Mouse (Mus musculus) myocyte (in vitro differentiated cells): ENCODE results near the gene Phex. TPM values are rescaled to one million over a fixed set of nuclear protein-coding genes. Genes with fewer than 3 reads are reported as not detected.

Experiments
- H3K27me3 ChIP-seq: one replicate; pipeline ENCODE4 v1.6.1; 2011; ENCODE audit not compliant: control insufficient read depth, insufficient read depth, insufficient read length
- H3K36me3 ChIP-seq: one replicate; pipeline ENCODE4 v1.6.1; 2011; ENCODE audit not compliant: control insufficient read depth, insufficient read depth
- H3K4me2 ChIP-seq: one replicate; pipeline ENCODE4 v1.6.1; 2011; ENCODE audit warnings: low read depth, control low read depth
- H3K4me3 ChIP-seq: one replicate; pipeline ENCODE4 v1.5.1; 2011; ENCODE audit warnings: mild to moderate bottlenecking, control low read depth, moderate library complexity
- H3K79me2 ChIP-seq: one replicate; pipeline ENCODE4 v1.6.1; 2011; ENCODE audit not compliant: control insufficient read depth, insufficient read depth
- H3ac ChIP-seq: one replicate; pipeline ENCODE4 v1.6.1; 2011; ENCODE audit not compliant: control insufficient read depth, insufficient read length
- CEBPB ChIP-seq: IDR thresholded peaks from 2 replicates; pipeline ENCODE4 v1.6.1; 2011; ENCODE audit warnings: mild to moderate bottlenecking, moderate library complexity; ENCODE audit not compliant: poor library complexity, insufficient read depth, severe bottlenecking
- E2F4 ChIP-seq: IDR thresholded peaks from one replicate; pipeline ENCODE4 v1.6.1; 2011; ENCODE audit warnings: mild to moderate bottlenecking, control low read depth, moderate library complexity; ENCODE audit not compliant: insufficient read depth
- MAX ChIP-seq: IDR thresholded peaks from one replicate; pipeline ENCODE4 v1.6.1; 2011; ENCODE audit warnings: low read depth, mild to moderate bottlenecking, control low read depth
- MYOD1 ChIP-seq, 3 experiments: IDR thresholded peaks; one replicate each; pipeline ENCODE4 v1.6.1; 2011; ENCODE audit warnings: control low read depth in 2 of 3, low read depth in 2 of 3, mild to moderate bottlenecking in 2 of 3, moderate library complexity in 1 of 3; ENCODE audit not compliant: insufficient read length in 2 of 3, control insufficient read depth in 1 of 3
- MYOG ChIP-seq, 3 experiments: IDR thresholded peaks; one replicate each; pipeline ENCODE4 v1.6.1; 2011; ENCODE audit warnings: control low read depth in 2 of 3, low read depth in 2 of 3, mild to moderate bottlenecking in 2 of 3; ENCODE audit not compliant: insufficient read length in 2 of 3, control insufficient read depth in 1 of 3, insufficient read depth in 1 of 3
- POLR2A ChIP-seq: IDR thresholded peaks from one replicate; pipeline ENCODE4 v1.6.1; 2011; ENCODE audit warnings: low read depth, mild to moderate bottlenecking, control low read depth, moderate library complexity; ENCODE audit not compliant: insufficient read length
- POLR2AphosphoS2 ChIP-seq: IDR thresholded peaks from one replicate; pipeline ENCODE4 v1.6.1; 2011; ENCODE audit warnings: low read depth, control low read depth; ENCODE audit not compliant: insufficient read length
- REST ChIP-seq: IDR thresholded peaks from one replicate; pipeline ENCODE4 v1.6.1; 2011; ENCODE audit warnings: mild to moderate bottlenecking, control low read depth, moderate library complexity; ENCODE audit not compliant: insufficient read depth, insufficient read length
- SRF ChIP-seq: IDR thresholded peaks from one replicate; pipeline ENCODE4 v1.6.1; 2011; ENCODE audit warnings: low read depth; ENCODE audit not compliant: control insufficient read depth, insufficient read length
- TCF12 ChIP-seq: IDR thresholded peaks from one replicate; pipeline ENCODE4 v1.6.1; 2011; ENCODE audit warnings: mild to moderate bottlenecking, control low read depth; ENCODE audit not compliant: poor library complexity, insufficient read depth, severe bottlenecking
- TCF3 ChIP-seq: IDR thresholded peaks from one replicate; pipeline ENCODE4 v1.6.1; 2011; ENCODE audit warnings: low read depth, control low read depth; ENCODE audit not compliant: insufficient read length
- USF1 ChIP-seq: IDR thresholded peaks from one replicate; pipeline ENCODE4 v1.6.1; 2011; ENCODE audit warnings: low read depth, mild to moderate bottlenecking, control low read depth, moderate library complexity
- polyA plus RNA-seq: library from polyadenylated mRNA; unstranded; fragments of >200 nt; fragmentation: generic; extraction: Trizol; gene quantifications from one replicate; pipeline ENCODE4 v1.2.1, GENCODE M21; 2012; ENCODE audit warnings: missing spikeins

The Phex gene
- polyA plus RNA-seq, 1 experiment, result 0.25 TPM

DNA sequence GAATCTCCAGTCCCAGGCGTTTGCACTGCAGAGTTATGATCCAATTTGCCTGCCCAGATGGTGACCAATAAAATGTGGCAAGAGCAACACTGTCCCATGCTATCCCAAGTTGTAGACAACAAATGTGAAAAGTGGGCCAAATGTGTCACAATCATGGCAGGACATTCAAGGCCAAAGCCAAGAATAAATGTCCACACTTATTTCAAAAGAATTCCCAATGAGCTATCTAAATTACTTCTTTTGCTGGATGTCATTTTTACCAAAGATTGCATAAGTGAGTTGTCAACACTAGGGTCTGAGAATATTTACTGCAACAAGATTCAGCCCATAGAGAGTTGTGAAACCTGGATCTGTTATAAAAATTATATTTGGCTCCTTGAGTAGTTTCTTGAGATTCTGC lies 86.7 kb downstream of the Phex start:
- H3K27me3 ChIP-seq, result no peaks in the 10 kb centered on the region
- no peaks in the 10 kb centered on the region for H3K79me2 ChIP-seq
- no peak overlapping the region for H3K4me3 ChIP-seq
- no peak overlapping the region for H3K4me2 ChIP-seq
- no peaks in the 10 kb centered on the region for H3K36me3 ChIP-seq
- TF ChIP-seq MYOG (IDR thresholded peaks at IDR 0.05; ENCODE audit: control insufficient read depth in 1 of 3, insufficient read depth in 1 of 3, insufficient read length in 2 of 3, low read depth in 2 of 3) (no peak), MYOD1 (IDR thresholded peaks at IDR 0.05; ENCODE audit: control insufficient read depth in 1 of 3, insufficient read length in 2 of 3, low read depth in 2 of 3) (no peak), REST (no peak), TCF12 (no peak), SRF (no peak), CEBPB (peak; percentile 24; the same call in 1 of the 2 replicates), POLR2A (no peak), MAX (no peak), E2F4 (no peak)
- no peak overlapping the region for H3ac ChIP-seq

DNA sequence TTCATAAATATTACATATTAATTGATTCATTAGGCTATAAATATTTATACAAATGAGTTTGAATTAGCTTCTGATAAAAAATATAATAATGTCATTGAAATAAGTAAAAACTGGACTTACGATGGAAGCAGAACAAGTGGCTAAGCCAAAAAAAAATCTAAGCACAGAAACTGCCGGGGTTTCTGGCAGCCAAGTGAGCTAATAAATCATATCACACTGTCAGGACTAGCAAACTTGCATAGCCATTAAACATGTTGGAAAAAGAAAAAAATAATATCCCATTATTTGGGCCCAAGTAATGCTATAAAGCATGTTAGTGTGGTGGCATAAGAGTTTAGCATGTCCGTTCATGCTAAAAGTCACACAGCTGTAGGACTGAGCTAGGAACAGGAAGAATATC lies 87.4 kb downstream of the Phex start:
- Histone ChIP-seq H3K27me3 (no peaks in the 10 kb centered on the region), H3K79me2 (no peaks in the 10 kb centered on the region), H3K4me2 (no peak overlapping the region), H3ac (no peak overlapping the region), H3K36me3 (no peaks in the 10 kb centered on the region), H3K4me3 (no peak overlapping the region)
- TF ChIP-seq REST (no peak), TCF12 (no peak), SRF (no peak), MYOD1 (IDR thresholded peaks at IDR 0.05; ENCODE audit: control insufficient read depth in 1 of 3, insufficient read length in 2 of 3, low read depth in 2 of 3) (no peak), TCF3 (no peak), USF1 (no peak), POLR2AphosphoS2 (no peak)

- TF ChIP-seq USF1 (no peak), TCF3 (no peak), POLR2A (no peak), POLR2AphosphoS2 (no peak), E2F4 (no peak), REST (no peak), TCF12 (no peak)
- H3K4me3 ChIP-seq, result no peak overlapping the region
Observed at GRCm38 (mm10) chrX:157324396-157324795, 90.7 kb downstream of the Phex start.

DNA sequence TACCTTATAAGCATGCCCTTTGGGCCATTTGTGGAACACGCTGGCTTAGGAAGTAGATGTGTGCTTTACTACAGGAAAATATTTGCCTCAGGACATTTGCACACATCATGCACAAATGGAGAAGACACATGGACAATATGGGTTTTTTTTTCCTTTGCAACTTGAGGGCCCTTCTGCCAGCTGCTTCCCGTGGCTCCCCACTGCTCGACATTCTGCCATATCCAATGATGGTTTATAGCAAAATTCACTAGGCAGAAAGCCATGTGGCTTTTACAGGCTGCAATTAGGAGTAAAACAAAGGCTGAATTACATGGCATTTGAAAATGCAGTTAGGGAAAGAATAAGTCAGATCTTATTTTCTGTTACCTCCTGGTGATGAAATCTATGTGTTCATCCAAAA lies 104.8 kb downstream of the Phex start:
- TF ChIP-seq CEBPB, result no peak
- TF ChIP-seq E2F4, result no peak
- no peak for TF ChIP-seq SRF
- TF ChIP-seq MYOD1 (IDR thresholded peaks at IDR 0.05; ENCODE audit: control insufficient read depth in 1 of 3, insufficient read length in 2 of 3, low read depth in 2 of 3), result no peak
- TF ChIP-seq MAX, result no peak
- TF ChIP-seq REST, result no peak
- no peak for TF ChIP-seq USF1
- no peak for TF ChIP-seq MYOG (IDR thresholded peaks at IDR 0.05; ENCODE audit: control insufficient read depth in 1 of 3, insufficient read depth in 1 of 3, insufficient read length in 2 of 3, low read depth in 2 of 3)
- no peak for TF ChIP-seq POLR2A
- no peak for TF ChIP-seq POLR2AphosphoS2
- TF ChIP-seq TCF12, result no peak
- no peak for TF ChIP-seq TCF3
- no peaks in the 10 kb centered on the region for H3K36me3 ChIP-seq
- H3K4me2 ChIP-seq, result no peak overlapping the region
- H3K27me3 ChIP-seq, result no peaks in the 10 kb centered on the region
- no peaks in the 10 kb centered on the region for H3K79me2 ChIP-seq
- H3K4me3 ChIP-seq, result no peak overlapping the region
- no peak overlapping the region for H3ac ChIP-seq

More at GRCm38 (mm10) chrX:157324396-157324795, 90.7 kb downstream of the Phex start:
- Histone ChIP-seq H3K27me3 (no peaks in the 10 kb centered on the region), H3ac (no peak overlapping the region), H3K79me2 (no peaks in the 10 kb centered on the region), H3K4me2 (no peak overlapping the region), H3K36me3 (no peaks in the 10 kb centered on the region)

GRCm38 (mm10) chrX:157308171-157308570 lies 106.9 kb downstream of the Phex start:
- TF ChIP-seq MYOD1 (IDR thresholded peaks at IDR 0.05; ENCODE audit: control insufficient read depth in 1 of 3, insufficient read length in 2 of 3, low read depth in 2 of 3), result no peak
- TF ChIP-seq CEBPB, result no peak
- no peak for TF ChIP-seq MAX
- TF ChIP-seq POLR2A, result no peak
- TF ChIP-seq USF1, result no peak
- TF ChIP-seq E2F4, result no peak
- no peak for TF ChIP-seq MYOG (IDR thresholded peaks at IDR 0.05; ENCODE audit: control insufficient read depth in 1 of 3, insufficient read depth in 1 of 3, insufficient read length in 2 of 3, low read depth in 2 of 3)
- TF ChIP-seq SRF, result no peak
- TF ChIP-seq REST, result no peak
- no peak for TF ChIP-seq TCF12
- no peak for TF ChIP-seq TCF3
- no peak for TF ChIP-seq POLR2AphosphoS2
- no peak overlapping the region for H3ac ChIP-seq
- H3K79me2 ChIP-seq, result no peaks in the 10 kb centered on the region
- H3K4me3 ChIP-seq, result no peak overlapping the region
- H3K4me2 ChIP-seq, result no peak overlapping the region
- H3K36me3 ChIP-seq, result no peaks in the 10 kb centered on the region
- H3K27me3 ChIP-seq, result no peaks in the 10 kb centered on the region
